14 mouse cellular contexts compared by ENCODE assay signal in the genomic region with DNA sequence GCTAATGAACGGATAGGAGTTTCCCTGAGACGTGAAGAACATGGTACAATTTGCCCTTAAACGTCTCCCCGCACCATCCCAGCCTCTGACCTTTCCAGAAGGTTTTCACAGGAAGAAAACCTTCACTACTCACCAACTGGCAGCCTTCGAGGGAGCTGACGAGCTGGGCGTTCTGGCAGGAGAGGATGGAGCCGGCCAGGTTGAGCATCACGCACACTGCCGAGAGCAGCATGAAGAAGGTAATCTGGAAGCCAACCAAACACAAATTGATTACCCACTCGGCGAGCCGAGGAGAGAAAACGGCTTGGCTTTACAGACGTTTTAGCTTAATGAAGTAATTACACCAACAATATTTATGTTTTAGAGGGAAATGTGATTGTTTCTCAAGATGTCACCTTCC. TPM values are rescaled to one million over a fixed set of nuclear protein-coding genes. Genes with fewer than 3 reads are reported as not detected.
DNase-seq lines count a peak whose midpoint lies in the region; ATAC-seq and TF ChIP-seq lines count a peak whose summit lies in the region.
"Had no signal": no experiment of that assay in that cellular context is flagged by ENCODE, and none has a peak within 500 bp of the region (broad histone marks: within the 10 kb centered on the region; RNA-seq: fewer than 3 reads in every experiment).

No protein-coding gene starts in this region.

- H3K4me3 ChIP-seq in forebrain, embryonic 15.5 days = no peak overlapping the region
- H3K4me3 ChIP-seq in forebrain, embryonic 11.5 days (ENCODE audit: low read depth, low read length) = no peak overlapping the region
- no peak overlapping the region for H3K4me3 ChIP-seq in midbrain, postnatal 0 days (ENCODE audit: low read depth, low read length)
- no peak overlapping the region for H3K4me3 ChIP-seq in midbrain, embryonic 13.5 days (replicated peaks)
- H3K4me3 ChIP-seq in embryonic facial prominence, embryonic 13.5 days = peak overlapping the region; percentile 27
- H3K4me3 ChIP-seq in neural tube, embryonic 15.5 days (replicated peaks) = peak overlapping the region; percentile 14
- H3K4me3 ChIP-seq: erythroblast, embryonic 14.5 days; heart, embryonic 10.5 days; midbrain, embryonic 12.5 days had no signal

- no peaks in the 10 kb centered on the region for H3K36me3 ChIP-seq in forebrain, embryonic 15.5 days
- no peaks in the 10 kb centered on the region for H3K36me3 ChIP-seq in forebrain, embryonic 11.5 days (ENCODE audit: control insufficient read depth, insufficient read depth, low read length)
- no peaks in the 10 kb centered on the region for H3K36me3 ChIP-seq in midbrain, postnatal 0 days (ENCODE audit: insufficient read depth, low read length)
- no peaks in the 10 kb centered on the region for H3K36me3 ChIP-seq in midbrain, embryonic 13.5 days
- H3K36me3 ChIP-seq in embryonic facial prominence, embryonic 13.5 days = no peaks in the 10 kb centered on the region
- no peaks in the 10 kb centered on the region for H3K36me3 ChIP-seq in neural tube, embryonic 15.5 days
- H3K36me3 ChIP-seq: heart, embryonic 10.5 days; midbrain, embryonic 12.5 days had no signal

- H3K27me3 ChIP-seq in forebrain, embryonic 15.5 days = no peaks in the 10 kb centered on the region
- H3K27me3 ChIP-seq in forebrain, embryonic 11.5 days (ENCODE audit: control insufficient read depth, insufficient read depth, low read length) = no peaks in the 10 kb centered on the region
- H3K27me3 ChIP-seq in midbrain, postnatal 0 days (ENCODE audit: insufficient read depth, low read length) = no peaks in the 10 kb centered on the region
- no peaks in the 10 kb centered on the region for H3K27me3 ChIP-seq in midbrain, embryonic 13.5 days
- H3K27me3 ChIP-seq in embryonic facial prominence, embryonic 13.5 days = no peaks in the 10 kb centered on the region
- no peaks in the 10 kb centered on the region for H3K27me3 ChIP-seq in neural tube, embryonic 15.5 days (replicated peaks)
- H3K27me3 ChIP-seq: midbrain, embryonic 12.5 days had no signal

- TF ChIP-seq CTCF in midbrain, postnatal 0 days (IDR thresholded peaks at IDR 0.05) = no peak

- H3K9me3 ChIP-seq in forebrain, embryonic 15.5 days = no peaks in the 10 kb centered on the region
- H3K9me3 ChIP-seq in forebrain, embryonic 11.5 days (ENCODE audit: control insufficient read depth, low read length) = no peaks in the 10 kb centered on the region
- H3K9me3 ChIP-seq in midbrain, postnatal 0 days (ENCODE audit: low read length) = no peaks in the 10 kb centered on the region
- no peaks in the 10 kb centered on the region for H3K9me3 ChIP-seq in midbrain, embryonic 13.5 days
- no peaks in the 10 kb centered on the region for H3K9me3 ChIP-seq in embryonic facial prominence, embryonic 13.5 days
- H3K9me3 ChIP-seq in neural tube, embryonic 15.5 days (replicated peaks) = no peaks in the 10 kb centered on the region
- H3K9me3 ChIP-seq: heart, embryonic 10.5 days; midbrain, embryonic 12.5 days had no signal

- 0 out of 2 replicates have a peak, but pooled peaks cover 11% of the 10 kb centered on the region for H3K4me1 ChIP-seq in forebrain, embryonic 15.5 days
- H3K4me1 ChIP-seq in forebrain, embryonic 11.5 days (replicated peaks; ENCODE audit: control insufficient read depth, insufficient read depth, low read length) = no peaks in the 10 kb centered on the region
- H3K4me1 ChIP-seq in midbrain, postnatal 0 days (ENCODE audit: insufficient read depth, low read length) = no peaks in the 10 kb centered on the region
- H3K4me1 ChIP-seq in midbrain, embryonic 13.5 days (replicated peaks) = no peaks in the 10 kb centered on the region
- peaks cover 9% of the 10 kb centered on the region for H3K4me1 ChIP-seq in embryonic facial prominence, embryonic 13.5 days
- H3K4me1 ChIP-seq in neural tube, embryonic 15.5 days = peaks cover 16% of the 10 kb centered on the region
- H3K4me1 ChIP-seq: heart, embryonic 10.5 days; midbrain, embryonic 12.5 days had no signal

- no peak overlapping the region for H3K9ac ChIP-seq in forebrain, embryonic 15.5 days (replicated peaks)
- no peak overlapping the region for H3K9ac ChIP-seq in forebrain, embryonic 11.5 days (ENCODE audit: low read length)
- H3K9ac ChIP-seq in midbrain, postnatal 0 days (replicated peaks; ENCODE audit: low read length, poor library complexity, severe bottlenecking) = no peak overlapping the region
- no peak overlapping the region for H3K9ac ChIP-seq in midbrain, embryonic 13.5 days (replicated peaks)
- H3K9ac ChIP-seq in embryonic facial prominence, embryonic 13.5 days = no peak overlapping the region
- no peak overlapping the region for H3K9ac ChIP-seq in neural tube, embryonic 15.5 days (replicated peaks)
- H3K9ac ChIP-seq: liver, postnatal 0 days; midbrain, embryonic 12.5 days had no signal

- H3K4me2 ChIP-seq in forebrain, embryonic 15.5 days (replicated peaks) = peak overlapping the region; percentile 12
- H3K4me2 ChIP-seq in forebrain, embryonic 11.5 days (ENCODE audit: low read depth, low read length, severe bottlenecking) = no peak overlapping the region
- H3K4me2 ChIP-seq in midbrain, postnatal 0 days (ENCODE audit: low read depth, low read length, poor library complexity, severe bottlenecking) = no peak overlapping the region
- no peak overlapping the region for H3K4me2 ChIP-seq in midbrain, embryonic 13.5 days (replicated peaks)
- peak overlapping the region; percentile 56 for H3K4me2 ChIP-seq in embryonic facial prominence, embryonic 13.5 days
- peak overlapping the region; percentile 43 for H3K4me2 ChIP-seq in neural tube, embryonic 15.5 days
- H3K4me2 ChIP-seq: midbrain, embryonic 12.5 days had no signal

- ATAC-seq in forebrain, embryonic 15.5 days (replicated peaks) = no peak
- no peak for ATAC-seq in forebrain, embryonic 11.5 days (replicated peaks; ENCODE audit: low FRiP score)
- ATAC-seq in midbrain, postnatal 0 days (ENCODE audit: low FRiP score) = no peak
- no peak for ATAC-seq in midbrain, embryonic 13.5 days
- no peak for ATAC-seq in embryonic facial prominence, embryonic 13.5 days (ENCODE audit: insufficient number of reproducible peaks, insufficient read depth, low FRiP score, low TSS enrichment, low read depth)
- ATAC-seq in neural tube, embryonic 15.5 days (ENCODE audit: low FRiP score) = 0 out of 2 replicates have a peak, but pooled peaks have one; percentile 47
- ATAC-seq: liver, postnatal 0 days had no signal

- no peak overlapping the region for H3K27ac ChIP-seq in forebrain, embryonic 15.5 days (replicated peaks)
- no peak overlapping the region for H3K27ac ChIP-seq in forebrain, embryonic 11.5 days (ENCODE audit: low read depth, low read length)
- no peak overlapping the region for H3K27ac ChIP-seq in midbrain, postnatal 0 days (ENCODE audit: low read depth, low read length)
- no peak overlapping the region for H3K27ac ChIP-seq in midbrain, embryonic 13.5 days
- H3K27ac ChIP-seq in embryonic facial prominence, embryonic 13.5 days = peak overlapping the region; percentile 78
- peak overlapping the region; percentile 72; the same call in 1 of the 2 replicates for H3K27ac ChIP-seq in neural tube, embryonic 15.5 days (replicated peaks)
- H3K27ac ChIP-seq: heart, embryonic 10.5 days; midbrain, embryonic 12.5 days had no signal

- WGBS in forebrain, embryonic 15.5 days = 44% methylated on average over 15 of the region's 15 CpGs
- WGBS in forebrain, embryonic 11.5 days = 78% methylated on average over 15 of the region's 15 CpGs
- 65% methylated on average over 15 of the region's 15 CpGs for WGBS in midbrain, postnatal 0 days
- WGBS in midbrain, embryonic 13.5 days = 69% methylated on average over 15 of the region's 15 CpGs
- 37% methylated on average over 15 of the region's 15 CpGs for WGBS in embryonic facial prominence, embryonic 13.5 days
- whole genome bisulfite sequencing in neural tube, embryonic 15.5 days = 19% methylated on average over 15 of the region's 15 CpGs

- no peak for DNase-seq in forebrain, embryonic 11.5 days (ENCODE audit: low spot score)
- peak; percentile 60 for DNase-seq in midbrain, postnatal 0 days (ENCODE audit: low spot score)
- no peak for DNase-seq in embryo, embryonic 10.5 days (ENCODE audit: low spot score)
- DNase-seq in heart, adult 18-20 months = no peak
- DNase-seq: layer of hippocampus, adult 9-11 months; liver, postnatal 0 days; right cerebral cortex, postnatal 25 days had no signal

RNA-seq across cellular contexts. Expression of a gene that starts 16.8 kb away (rescaled TPM):
- polyA plus RNA-seq in forebrain, embryonic 15.5 days (2015; fragmentation: Nextera tagmentation; extraction: Ambion mirVana) = 9.6 and 10.0 TPM in 2 replicates
- polyA plus RNA-seq in forebrain, embryonic 11.5 days (2014; fragmentation: Nextera tagmentation; extraction: Ambion mirVana) = 11.0 and 11.5 TPM in 2 replicates
- 14.4 and 18.8 TPM in 2 replicates for total RNA-seq in midbrain, postnatal 0 days (2014; rRNA removed)
- polyA plus RNA-seq in midbrain, postnatal 0 days (2015; fragmentation: Nextera tagmentation; extraction: Ambion mirVana) = 9.2 and 9.9 TPM in 2 replicates
- polyA plus RNA-seq in midbrain, embryonic 13.5 days (2015; fragmentation: Nextera tagmentation; extraction: Ambion mirVana) = 10.5 and 10.7 TPM in 2 replicates
- polyA plus RNA-seq in embryonic facial prominence, embryonic 13.5 days (2015; fragmentation: Nextera tagmentation; extraction: Ambion mirVana) = 13.3 and 14.1 TPM in 2 replicates
- polyA plus RNA-seq in neural tube, embryonic 15.5 days (2015; fragmentation: Nextera tagmentation; extraction: Ambion mirVana) = 10.0 and 10.9 TPM in 2 replicates
- 1 to 10 TPM; 3.1 to 3.3 TPM for total RNA-seq in heart, adult 18-20 months (2021)

Comparison
In these comparisons a context has a peak if more than half of its experiments do, and no peak if none do; other contexts are left out.
1. H3K4me2 ChIP-seq: peak in forebrain, embryonic 15.5 days (single experiment), embryonic facial prominence, embryonic 13.5 days (single experiment) and neural tube, embryonic 15.5 days (single experiment); none in forebrain, embryonic 11.5 days (single experiment), midbrain, postnatal 0 days (single experiment) and midbrain, embryonic 13.5 days (single experiment).
2. H3K27ac ChIP-seq: peak in embryonic facial prominence, embryonic 13.5 days (single experiment) and neural tube, embryonic 15.5 days (single experiment); none in forebrain, embryonic 15.5 days (single experiment), forebrain, embryonic 11.5 days (single experiment), midbrain, postnatal 0 days (single experiment) and midbrain, embryonic 13.5 days (single experiment).
3. H3K4me3 ChIP-seq: peak in embryonic facial prominence, embryonic 13.5 days (single experiment) and neural tube, embryonic 15.5 days (single experiment); none in forebrain, embryonic 15.5 days (single experiment), forebrain, embryonic 11.5 days (single experiment), midbrain, postnatal 0 days (single experiment) and midbrain, embryonic 13.5 days (single experiment).